Mouse (Mus musculus) liver, embryonic 12.5 days (tissue): ENCODE results near the gene Setd2. TPM values are rescaled to one million over a fixed set of nuclear protein-coding genes. Genes with fewer than 3 reads are reported as not detected.

Experiments
- ATAC-seq: fragments of 200-750 bp; cut with Nextera tagmentation; 2 replicates; pipeline ENCODE4 v1.8.0; 2017; ENCODE audit warnings: moderate number of reproducible peaks, mild to moderate bottlenecking, moderate library complexity
- H3K27ac ChIP-seq: fragments of 300-500 bp; sonication (generic); 2 replicates; pipeline ENCODE4 v1.5.1; 2016; ENCODE audit warnings: mild to moderate bottlenecking
- H3K27me3 ChIP-seq: fragments of 300-500 bp; sonication (generic); replicated peaks from 2 replicates; pipeline ENCODE4 v1.6.1; 2016; ENCODE audit warnings: mild to moderate bottlenecking, moderate library complexity
- H3K36me3 ChIP-seq: fragments of 300-500 bp; sonication (generic); 2 replicates; pipeline ENCODE4 v1.6.1; 2016; ENCODE audit warnings: mild to moderate bottlenecking, moderate library complexity
- H3K4me1 ChIP-seq: fragments of 300-500 bp; sonication (generic); 2 replicates; pipeline ENCODE4 v1.6.1; 2016
- H3K4me2 ChIP-seq: fragments of 300-500 bp; sonication (generic); 2 replicates; pipeline ENCODE4 v1.6.1; 2016; ENCODE audit warnings: mild to moderate bottlenecking, moderate library complexity
- H3K4me3 ChIP-seq: fragments of 300-500 bp; sonication (generic); 2 replicates; pipeline ENCODE4 v1.5.1; 2016; ENCODE audit warnings: mild to moderate bottlenecking, moderate library complexity
- H3K9ac ChIP-seq: fragments of 300-500 bp; sonication (generic); 2 replicates; pipeline ENCODE4 v1.6.1; 2016; ENCODE audit warnings: mild to moderate bottlenecking, moderate library complexity
- H3K9me3 ChIP-seq: fragments of 300-500 bp; sonication (generic); replicated peaks from 2 replicates; pipeline ENCODE4 v1.6.1; 2016; ENCODE audit warnings: mild to moderate bottlenecking, moderate library complexity
- WGBS: fragments of 180-500 bp; shearing (Covaris S2); methylation state at CpG from one replicate; pipeline ENCODE4 v1.1.7; 2016; ENCODE audit not compliant: insufficient replicate concordance; 5-methylcytosine and 5-hydroxymethylcytosine counted together
- polyA plus RNA-seq: library from polyadenylated mRNA; unstranded; fragments of >200 nt; fragmentation: Nextera tagmentation; extraction: Ambion mirVana; gene quantifications from 2 replicates; pipeline ENCODE4 v1.2.1, GENCODE M21; 2016

The Setd2 gene
- polyA plus RNA-seq, 1 experiment from 2014 or later: 20.4 TPM

GRCm38 (mm10) chr9:110643787-110644186 lies 111.4 kb downstream of the Setd2 start:
- no peak overlapping the region for H3K27ac ChIP-seq
- H3K4me3 ChIP-seq: no peak overlapping the region
- H3K9me3 ChIP-seq: no peaks in the 10 kb centered on the region
- ATAC-seq: no peak
- peaks cover 36% of the 10 kb centered on the region for H3K4me1 ChIP-seq
- WGBS: 66% methylated on average over 9 of the region's 9 CpGs
- H3K4me2 ChIP-seq: no peak overlapping the region
- H3K9ac ChIP-seq: no peak overlapping the region
- H3K36me3 ChIP-seq: peaks cover 27% of the 10 kb centered on the region
- no peaks in the 10 kb centered on the region for H3K27me3 ChIP-seq

DNA sequence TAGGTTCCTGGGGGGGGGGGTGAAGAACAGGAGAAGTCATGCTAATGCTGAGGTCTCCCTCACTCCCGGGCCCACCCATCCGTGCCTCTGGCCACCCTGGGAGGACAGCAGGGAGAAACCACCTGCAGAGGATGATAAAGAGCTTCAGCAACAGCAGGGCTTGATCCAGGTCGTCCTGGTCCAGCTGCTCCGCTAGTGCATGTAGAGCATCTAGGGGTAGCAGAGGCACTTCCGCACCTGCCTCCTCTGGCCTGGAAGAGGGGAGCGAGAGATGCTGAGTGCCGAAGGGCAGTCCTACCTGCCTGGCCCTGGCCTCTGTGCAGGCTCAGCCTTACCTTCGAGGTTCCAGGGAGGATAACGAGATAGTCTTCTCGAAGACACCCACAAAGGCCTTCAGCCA lies 111.9 kb downstream of the Setd2 start:
- Histone ChIP-seq H3K4me2 (peak overlapping the region; percentile 48; the same call in 1 of the 2 replicates), H3K27ac (no peak overlapping the region)
- no peak for ATAC-seq

GRCm38 (mm10) chr9:110645219-110645618 lies 112.8 kb downstream of the Setd2 start:
- WGBS: 22% methylated on average over 9 of the region's 9 CpGs
- Histone ChIP-seq H3K36me3 (peaks cover 13% of the 10 kb centered on the region; the same call in 1 of the 2 replicates), H3K4me2 (peak overlapping the region; percentile 48), H3K4me1 (peaks cover 39% of the 10 kb centered on the region), H3K4me3 (0 out of 2 replicates have a peak overlapping the region, but pooled peaks have one; percentile 12), H3K9ac (no peak overlapping the region), H3K9me3 (no peaks in the 10 kb centered on the region), H3K27me3 (no peaks in the 10 kb centered on the region), H3K27ac (0 out of 2 replicates have a peak overlapping the region, but pooled peaks have one; percentile 28)
- ATAC-seq: peak; percentile 33; the same call in 1 of the 2 replicates

More for the DNA sequence above, 111.9 kb downstream of the Setd2 start:
- peaks cover 22% of the 10 kb centered on the region for H3K36me3 ChIP-seq
- 70% methylated on average over 10 of the region's 10 CpGs for WGBS
- H3K27me3 ChIP-seq: no peaks in the 10 kb centered on the region
- H3K9me3 ChIP-seq: no peaks in the 10 kb centered on the region
- H3K4me1 ChIP-seq: peaks cover 39% of the 10 kb centered on the region
- no peak overlapping the region for H3K4me3 ChIP-seq
- H3K9ac ChIP-seq: no peak overlapping the region

DNA sequence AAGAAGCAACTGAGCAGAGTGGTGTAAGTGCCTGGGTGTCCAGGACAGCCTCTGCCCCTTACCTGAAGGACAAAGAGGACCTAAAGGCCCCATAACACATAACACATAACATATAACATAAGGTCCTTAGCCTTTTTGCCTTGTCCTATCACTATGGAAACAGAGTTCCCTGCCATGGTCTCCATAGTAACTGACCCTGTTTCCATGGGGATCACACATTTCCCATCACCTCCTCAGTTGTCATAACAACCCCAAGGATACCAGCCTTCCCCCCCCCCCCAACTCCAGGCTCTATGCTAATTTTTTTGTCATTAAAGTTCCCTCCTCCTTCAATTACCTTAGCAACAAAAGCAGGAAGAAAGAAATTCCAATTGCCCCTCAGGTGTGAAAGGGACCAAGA lies 117.4 kb downstream of the Setd2 start:
- no peak overlapping the region for H3K4me2 ChIP-seq
- no peak for ATAC-seq

DNA sequence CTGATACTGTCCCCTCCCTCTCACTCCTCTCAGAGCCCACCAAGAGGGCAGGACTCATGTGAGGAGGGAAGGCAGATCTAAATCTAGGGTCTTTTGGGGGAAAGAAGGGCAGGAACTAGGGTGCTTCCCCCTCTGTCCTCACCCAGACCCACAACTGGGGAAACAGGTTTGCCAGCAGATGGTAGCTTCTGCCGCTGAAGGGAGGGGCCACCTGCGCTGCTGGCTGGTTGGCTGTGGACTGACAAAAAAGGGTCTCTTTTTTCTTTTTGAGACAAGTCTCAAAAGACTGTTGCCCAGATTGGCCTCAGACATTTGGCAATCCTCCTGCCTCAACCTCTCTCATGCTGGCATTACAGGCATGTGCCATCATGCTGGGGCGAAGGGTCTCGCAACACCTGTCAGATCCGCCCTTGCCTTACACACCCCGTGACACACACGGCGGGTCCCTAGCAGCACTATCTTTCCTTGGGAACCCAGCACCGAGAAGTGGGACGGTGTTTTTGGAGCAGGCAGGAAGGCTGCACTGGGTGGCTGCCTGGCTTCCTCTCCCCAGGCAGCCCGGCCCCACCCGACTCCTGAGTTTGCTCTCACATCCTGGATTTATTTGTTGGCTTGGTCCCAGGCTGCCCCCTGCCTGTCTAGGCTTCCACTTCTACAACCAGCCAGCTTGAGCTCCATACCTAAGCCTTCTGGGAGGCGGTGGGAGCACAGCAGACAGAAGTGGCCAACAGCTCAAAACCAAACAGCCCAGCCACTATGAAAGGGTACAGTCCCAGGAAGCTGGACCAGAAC lies 119.7 kb downstream of the Setd2 start:
- Histone ChIP-seq H3K9me3 (no peaks in the 10 kb centered on the region), H3K4me2 (peak overlapping the region; percentile 99), H3K4me1 (peaks cover 47% of the 10 kb centered on the region), H3K27me3 (peaks cover 34% of the 10 kb centered on the region), H3K36me3 (no peaks in the 10 kb centered on the region), H3K9ac (peak overlapping the region; percentile 19; the same call in 1 of the 2 replicates), H3K27ac (no peak overlapping the region), H3K4me3 (peak overlapping the region; percentile 74)
- ATAC-seq: no peak
- 23% methylated on average over 13 of the region's 13 CpGs for WGBS

More for the DNA sequence above, 117.4 kb downstream of the Setd2 start:
- Histone ChIP-seq H3K36me3 (no peaks in the 10 kb centered on the region), H3K27ac (no peak overlapping the region), H3K9me3 (no peaks in the 10 kb centered on the region), H3K4me3 (no peak overlapping the region), H3K27me3 (peaks cover 34% of the 10 kb centered on the region), H3K4me1 (peaks cover 50% of the 10 kb centered on the region), H3K9ac (no peak overlapping the region)

- H3K36me3 ChIP-seq: peaks cover 3% of the 10 kb centered on the region; the same call in 1 of the 2 replicates
- no peak for ATAC-seq
These were observed 120.7 kb downstream of the Setd2 start for GRCm38 (mm10) chr9:110652963-110653654.

DNA sequence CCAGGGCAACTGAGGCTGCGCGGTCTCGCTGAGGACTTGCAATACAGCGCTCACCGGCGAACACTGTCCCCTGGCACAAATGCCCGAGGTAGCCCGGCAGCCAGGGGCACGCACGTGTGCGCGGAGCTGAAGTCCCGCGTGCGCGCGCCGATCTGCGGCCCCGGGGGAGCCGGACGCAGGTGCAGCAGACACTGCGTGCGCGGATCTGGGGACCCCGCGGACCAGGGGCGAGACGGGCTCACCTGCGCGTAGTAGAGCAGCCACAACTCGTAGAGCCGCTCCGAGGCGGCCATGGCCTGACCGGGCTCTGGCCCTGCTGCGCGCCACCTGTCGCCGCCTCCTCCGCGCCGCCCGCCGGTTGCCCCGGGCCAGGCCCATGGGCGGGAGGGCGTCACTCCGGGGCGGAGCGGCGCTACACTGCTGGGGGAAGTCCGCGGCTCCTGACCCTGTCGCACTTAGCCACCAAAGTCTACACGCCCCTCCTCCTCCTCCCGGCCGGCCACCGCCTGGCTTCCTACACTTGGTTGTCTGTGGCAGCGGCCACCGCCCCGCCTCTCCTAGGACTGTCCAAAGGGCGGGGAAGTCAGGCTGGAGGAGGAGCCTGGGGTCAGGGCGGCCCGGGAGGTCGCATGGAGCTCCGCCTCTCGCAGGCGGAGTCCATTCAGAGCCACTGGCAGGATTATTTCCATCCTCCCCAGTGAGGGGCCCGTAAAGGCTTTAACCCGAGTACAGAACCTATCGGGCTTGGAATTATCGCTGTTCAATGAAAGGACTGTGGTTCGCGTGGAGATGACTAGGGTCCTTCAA lies 121.5 kb downstream of the Setd2 start, which contains the start of gene Nbeal2:
TSS of gene Nbeal2 (minus strand) at position 507 of the 807 bp plus-strand sequence.
- Histone ChIP-seq H3K9ac (peak within 1 kb of the TSS; percentile 80), H3K27ac (peak within 1 kb of the TSS; percentile 78), H3K4me2 (peak within 1 kb of the TSS; percentile 99), H3K36me3 (peaks cover 4% of the 10 kb centered on the region; the same call in 1 of the 2 replicates), H3K4me1 (peaks cover 60% of the 10 kb centered on the region), H3K9me3 (no peaks in the 10 kb centered on the region), H3K27me3 (peaks cover 34% of the 10 kb centered on the region), H3K4me3 (peak within 1 kb of the TSS; percentile 74)
- under 1% methylated on average over 70 of the region's 75 CpGs for WGBS
- peak; percentile 87 for ATAC-seq

More at GRCm38 (mm10) chr9:110652963-110653654, 120.7 kb downstream of the Setd2 start:
- Histone ChIP-seq H3K4me1 (peaks cover 56% of the 10 kb centered on the region), H3K9ac (peak overlapping the region; percentile 80), H3K4me3 (peak overlapping the region; percentile 74), H3K9me3 (no peaks in the 10 kb centered on the region), H3K27me3 (peaks cover 34% of the 10 kb centered on the region), H3K4me2 (peak overlapping the region; percentile 99), H3K27ac (peak overlapping the region; percentile 78; the same call in 1 of the 2 replicates)
- 10% methylated on average over 14 of the region's 14 CpGs for WGBS

DNA sequence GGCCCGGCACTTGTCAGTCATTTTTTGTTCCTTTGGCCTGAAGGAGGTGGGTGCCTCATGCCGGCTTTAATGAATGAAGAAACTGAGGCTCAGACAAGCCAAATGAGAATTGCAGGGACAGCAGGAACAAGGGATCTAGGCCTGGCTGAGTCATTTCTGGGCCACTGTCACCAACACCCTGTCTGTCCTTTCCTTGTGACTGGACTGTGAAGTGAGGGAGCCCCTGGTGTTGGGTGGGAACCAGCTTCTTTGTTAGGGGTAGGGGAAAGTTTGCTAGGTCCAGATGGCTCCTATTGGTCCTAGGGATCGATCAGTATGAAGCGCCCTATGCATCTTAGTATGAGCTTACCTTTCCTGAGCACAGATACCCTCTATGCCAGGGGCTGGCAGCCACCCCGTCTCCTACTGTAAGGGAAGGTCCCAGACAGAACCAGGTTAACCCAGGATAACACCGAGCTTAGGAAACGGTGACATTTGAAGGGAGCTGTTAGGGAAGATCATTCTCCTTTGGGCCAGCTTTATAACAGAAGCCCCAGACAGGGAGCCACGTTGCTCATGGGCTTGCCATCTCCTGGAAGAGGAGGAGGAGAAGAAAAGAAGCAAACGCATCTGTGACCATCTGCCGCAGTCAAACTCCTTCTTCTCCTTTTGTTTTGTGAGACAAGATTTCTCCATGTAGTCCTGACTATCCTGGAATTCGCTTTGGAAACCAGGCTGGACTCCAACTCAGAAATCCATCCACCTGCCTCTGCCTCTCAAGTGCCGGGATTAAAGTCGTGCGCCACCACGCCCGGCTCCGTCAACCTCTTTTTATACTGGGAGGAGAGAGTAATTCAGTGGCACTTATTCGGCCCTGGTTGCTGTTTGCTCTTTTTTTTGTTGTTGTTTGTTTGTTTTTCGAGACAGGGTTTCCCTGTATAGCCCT lies 122.6 kb downstream of the Setd2 start:
- 81% methylated on average over 19 of the region's 19 CpGs for WGBS
- ATAC-seq: no peak
- peaks cover 14% of the 10 kb centered on the region for H3K36me3 ChIP-seq
- H3K9me3 ChIP-seq: no peaks in the 10 kb centered on the region
- peaks cover 34% of the 10 kb centered on the region for H3K27me3 ChIP-seq
- H3K4me1 ChIP-seq: peaks cover 69% of the 10 kb centered on the region
- peak overlapping the region; percentile 74 for H3K4me3 ChIP-seq
- H3K27ac ChIP-seq: peak overlapping the region; percentile 89
- peak overlapping the region; percentile 99 for H3K4me2 ChIP-seq
- peak overlapping the region; percentile 80 for H3K9ac ChIP-seq

DNA sequence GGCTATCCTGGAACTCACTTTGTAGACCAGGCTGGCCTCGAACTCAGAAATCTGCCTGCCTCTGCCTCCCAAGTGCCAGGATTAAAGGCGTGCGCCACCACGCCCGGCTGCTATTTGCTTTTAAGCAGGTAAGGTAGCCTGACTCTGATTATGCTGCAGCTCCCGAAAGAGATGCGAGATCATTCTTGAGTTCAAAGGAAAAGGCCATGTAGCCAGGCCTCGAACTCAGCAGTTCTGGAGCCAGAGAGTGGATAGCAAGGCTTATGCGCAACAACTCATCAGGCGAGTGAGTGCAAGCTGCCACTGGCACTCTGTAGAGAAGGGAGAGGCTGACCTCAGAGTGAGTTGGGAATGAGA lies 123.2 kb downstream of the Setd2 start:
- H3K4me1 ChIP-seq: peaks cover 76% of the 10 kb centered on the region
- WGBS: 88% methylated on average over 10 of the region's 10 CpGs
- H3K36me3 ChIP-seq: peaks cover 19% of the 10 kb centered on the region

GRCm38 (mm10) chr9:110656249-110657221 lies 124.1 kb downstream of the Setd2 start, which contains the start of gene Ccdc12:
Gene Ccdc12, plus strand, starts transcription at chr9:110656503.
- Histone ChIP-seq H3K9ac (peak within 1 kb of the TSS; percentile 88), H3K9me3 (no peaks in the 10 kb centered on the region), H3K4me3 (peak within 1 kb of the TSS; percentile 79), H3K4me1 (peaks cover 85% of the 10 kb centered on the region), H3K27me3 (peaks cover 23% of the 10 kb centered on the region), H3K4me2 (peak within 1 kb of the TSS; percentile 99), H3K27ac (peak within 1 kb of the TSS; percentile 89), H3K36me3 (peaks cover 19% of the 10 kb centered on the region)
- peak; percentile 84 for ATAC-seq
- under 1% methylated on average over 52 of the region's 52 CpGs for WGBS

More for the DNA sequence above, 123.2 kb downstream of the Setd2 start:
- Histone ChIP-seq H3K9me3 (no peaks in the 10 kb centered on the region), H3K27me3 (peaks cover 30% of the 10 kb centered on the region), H3K9ac (peak overlapping the region; percentile 88; the same call in 1 of the 2 replicates), H3K27ac (peak overlapping the region; percentile 89), H3K4me3 (peak overlapping the region; percentile 79), H3K4me2 (peak overlapping the region; percentile 99)
- ATAC-seq: no peak
